Mouse (Mus musculus): ENCODE measurements around the gene Fzd7.

Gene Fzd7

GRCm38 (mm10) chr1:59472368-59473180, 9.7 kb upstream of the Fzd7 start:
- DNase-seq, result no peak

DNA sequence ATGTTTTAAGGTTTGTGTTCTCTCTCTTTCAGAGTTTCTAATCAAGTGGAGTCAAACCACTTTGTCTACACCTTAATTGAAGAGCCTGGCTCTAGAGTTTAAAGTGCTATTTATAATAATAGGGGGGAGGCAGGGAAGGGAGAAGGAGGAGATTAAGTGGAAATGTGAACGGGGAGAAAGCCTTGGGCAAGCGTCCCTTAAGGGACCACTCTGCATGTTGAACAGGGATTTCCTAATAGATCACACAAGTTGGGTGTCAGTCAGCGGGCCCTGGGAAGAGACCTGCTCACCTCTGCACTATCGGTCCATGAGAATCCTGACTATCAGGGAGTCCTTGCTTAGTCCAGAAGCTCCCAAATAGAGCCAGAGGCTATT, 9.1 kb upstream of the Fzd7 start:
- DNase-seq, result no peak

GRCm38 (mm10) chr1:59475618-59476017, 6.6 kb upstream of the Fzd7 start:
- no peak for DNase-seq

DNA sequence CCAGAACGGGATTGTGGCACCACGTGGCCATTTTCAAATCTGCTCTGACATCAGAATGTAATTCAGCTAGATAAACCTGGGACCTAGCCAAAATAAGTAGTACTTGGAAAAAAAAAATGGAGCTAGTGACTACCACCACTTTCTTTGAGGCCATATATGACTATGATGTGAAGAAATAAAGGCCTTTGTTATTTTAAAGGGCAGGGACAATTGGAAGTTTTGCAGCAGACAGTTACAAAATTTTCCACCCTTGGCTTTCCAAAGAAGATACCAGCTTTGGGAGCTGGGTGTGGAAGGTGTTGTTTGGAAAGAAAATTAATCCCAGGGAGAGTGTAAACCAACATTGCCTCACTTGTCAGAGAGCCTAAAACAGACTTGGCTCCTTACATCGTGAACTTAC, 3.3 kb upstream of the Fzd7 start:
- DNase-seq, result no peak

- DNase-seq, result peak in 1 of 2 experiments; percentile 5
These were observed 1.3 kb upstream of the Fzd7 start for GRCm38 (mm10) chr1:59480821-59481455.

GRCm38 (mm10) chr1:59481456-59482291, 550 bp upstream of the Fzd7 start:
- DNase-seq, result peak; percentile 81 to 83

DNA sequence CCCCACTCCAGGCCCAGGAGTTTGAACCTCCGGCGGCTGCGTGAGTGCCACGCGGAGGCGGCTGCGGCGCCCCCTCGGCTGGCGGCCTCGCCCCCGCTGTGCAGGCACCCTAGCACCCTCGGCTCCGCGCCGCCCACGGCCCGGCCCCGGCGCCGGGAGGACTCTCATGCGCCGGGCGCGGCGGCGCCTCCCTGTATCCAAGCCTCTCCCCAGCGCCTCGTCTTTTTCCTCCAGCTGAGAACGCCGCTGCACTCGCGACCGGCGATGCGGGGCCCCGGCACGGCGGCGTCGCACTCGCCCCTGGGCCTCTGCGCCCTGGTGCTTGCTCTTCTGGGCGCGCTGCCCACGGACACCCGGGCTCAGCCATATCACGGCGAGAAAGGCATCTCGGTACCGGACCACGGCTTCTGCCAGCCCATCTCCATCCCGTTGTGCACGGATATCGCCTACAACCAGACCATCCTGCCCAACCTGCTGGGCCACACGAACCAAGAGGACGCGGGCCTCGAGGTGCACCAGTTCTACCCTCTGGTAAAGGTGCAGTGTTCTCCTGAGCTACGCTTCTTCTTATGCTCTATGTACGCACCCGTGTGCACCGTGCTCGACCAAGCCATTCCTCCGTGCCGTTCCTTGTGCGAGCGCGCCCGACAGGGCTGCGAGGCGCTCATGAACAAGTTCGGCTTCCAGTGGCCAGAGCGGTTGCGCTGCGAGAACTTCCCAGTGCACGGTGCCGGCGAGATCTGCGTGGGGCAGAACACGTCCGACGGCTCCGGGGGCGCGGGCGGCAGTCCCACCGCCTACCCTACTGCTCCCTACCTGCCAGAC, 684 bp downstream of the Fzd7 start:
- peak; percentile 27 to 36 for DNase-seq

DNA sequence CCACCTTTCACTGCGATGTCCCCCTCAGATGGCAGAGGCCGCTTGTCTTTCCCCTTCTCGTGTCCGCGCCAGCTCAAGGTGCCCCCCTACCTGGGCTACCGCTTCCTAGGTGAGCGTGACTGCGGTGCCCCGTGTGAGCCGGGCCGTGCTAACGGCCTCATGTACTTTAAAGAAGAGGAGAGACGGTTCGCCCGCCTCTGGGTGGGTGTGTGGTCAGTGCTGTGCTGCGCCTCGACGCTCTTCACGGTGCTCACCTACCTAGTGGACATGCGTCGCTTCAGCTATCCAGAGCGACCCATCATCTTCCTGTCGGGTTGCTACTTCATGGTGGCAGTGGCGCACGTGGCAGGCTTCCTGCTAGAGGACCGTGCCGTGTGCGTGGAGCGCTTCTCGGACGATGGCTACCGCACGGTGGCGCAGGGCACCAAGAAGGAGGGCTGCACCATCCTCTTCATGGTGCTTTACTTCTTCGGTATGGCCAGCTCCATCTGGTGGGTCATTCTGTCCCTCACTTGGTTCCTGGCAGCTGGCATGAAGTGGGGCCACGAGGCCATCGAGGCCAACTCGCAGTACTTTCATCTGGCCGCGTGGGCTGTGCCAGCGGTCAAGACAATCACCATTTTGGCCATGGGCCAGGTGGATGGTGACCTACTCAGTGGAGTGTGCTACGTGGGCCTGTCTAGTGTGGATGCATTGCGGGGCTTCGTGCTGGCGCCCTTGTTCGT, 1.5 kb downstream of the Fzd7 start:
- DNase-seq, result peak; percentile 28 to 35

DNA sequence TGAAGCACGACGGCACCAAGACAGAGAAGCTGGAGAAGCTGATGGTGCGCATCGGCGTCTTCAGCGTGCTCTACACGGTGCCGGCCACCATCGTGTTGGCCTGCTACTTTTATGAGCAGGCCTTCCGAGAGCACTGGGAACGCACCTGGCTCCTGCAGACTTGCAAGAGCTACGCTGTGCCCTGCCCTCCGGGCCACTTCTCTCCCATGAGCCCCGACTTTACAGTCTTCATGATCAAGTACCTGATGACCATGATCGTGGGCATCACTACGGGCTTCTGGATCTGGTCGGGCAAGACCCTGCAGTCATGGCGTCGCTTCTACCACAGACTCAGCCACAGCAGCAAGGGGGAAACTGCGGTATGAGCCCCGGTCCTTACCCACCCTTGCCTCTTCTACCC, 2.1 kb downstream of the Fzd7 start:
- DNase-seq, result no peak

GRCm38 (mm10) chr1:59484791-59485785, 2.9 kb downstream of the Fzd7 start:
- no peak for DNase-seq

DNA sequence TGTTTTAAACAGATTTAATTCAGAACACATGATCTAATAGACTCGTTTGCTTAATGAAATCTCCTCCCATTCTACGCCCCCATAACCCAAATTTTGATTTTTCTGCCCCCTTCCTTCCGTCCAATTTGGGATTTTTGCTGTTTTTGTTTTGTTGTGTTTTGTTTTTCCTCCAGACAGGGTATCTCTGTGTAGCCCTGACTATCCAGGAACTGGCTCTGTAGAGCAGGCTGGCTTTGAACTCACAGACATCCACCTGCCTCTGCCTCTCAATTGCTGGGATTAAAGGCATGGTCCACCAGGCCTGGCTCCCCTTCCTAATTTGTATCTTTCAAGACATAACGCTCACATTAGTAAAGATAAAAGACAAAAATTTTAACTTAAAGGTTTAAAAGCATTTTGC, 3.6 kb downstream of the Fzd7 start:
- DNase-seq, result no peak

- DNase-seq, result no peak
These were observed 5.4 kb downstream of the Fzd7 start for GRCm38 (mm10) chr1:59487651-59488051.

GRCm38 (mm10) chr1:59488481-59488880, 6.3 kb downstream of the Fzd7 start:
- DNase-seq, result no peak

- no peak for DNase-seq
These were observed 6.8 kb downstream of the Fzd7 start for GRCm38 (mm10) chr1:59488991-59489390.

GRCm38 (mm10) chr1:59491517-59491916, 9.3 kb downstream of the Fzd7 start:
- DNase-seq, result no peak

- no peak for DNase-seq
These were observed 10.2 kb downstream of the Fzd7 start for GRCm38 (mm10) chr1:59492432-59492831.

DNA sequence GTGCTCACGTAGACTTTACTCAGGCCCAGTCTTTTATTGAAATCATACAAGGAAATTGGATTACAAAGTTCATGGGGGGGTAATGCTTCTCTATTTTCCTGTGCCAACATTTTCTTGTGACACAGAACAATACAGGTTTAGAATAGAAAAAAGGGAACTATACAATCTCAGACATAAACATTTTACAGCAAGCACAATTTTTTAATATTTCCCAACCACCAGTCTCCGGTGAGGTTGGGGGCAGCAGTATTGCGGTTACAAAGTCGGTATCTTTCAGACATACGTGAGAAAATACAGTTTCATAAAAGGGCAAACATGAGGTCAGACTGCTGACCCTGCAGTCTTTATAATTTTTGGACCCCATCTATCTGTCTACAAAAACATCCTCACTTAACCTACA, 13.7 kb downstream of the Fzd7 start:
- DNase-seq, result no peak

DNA sequence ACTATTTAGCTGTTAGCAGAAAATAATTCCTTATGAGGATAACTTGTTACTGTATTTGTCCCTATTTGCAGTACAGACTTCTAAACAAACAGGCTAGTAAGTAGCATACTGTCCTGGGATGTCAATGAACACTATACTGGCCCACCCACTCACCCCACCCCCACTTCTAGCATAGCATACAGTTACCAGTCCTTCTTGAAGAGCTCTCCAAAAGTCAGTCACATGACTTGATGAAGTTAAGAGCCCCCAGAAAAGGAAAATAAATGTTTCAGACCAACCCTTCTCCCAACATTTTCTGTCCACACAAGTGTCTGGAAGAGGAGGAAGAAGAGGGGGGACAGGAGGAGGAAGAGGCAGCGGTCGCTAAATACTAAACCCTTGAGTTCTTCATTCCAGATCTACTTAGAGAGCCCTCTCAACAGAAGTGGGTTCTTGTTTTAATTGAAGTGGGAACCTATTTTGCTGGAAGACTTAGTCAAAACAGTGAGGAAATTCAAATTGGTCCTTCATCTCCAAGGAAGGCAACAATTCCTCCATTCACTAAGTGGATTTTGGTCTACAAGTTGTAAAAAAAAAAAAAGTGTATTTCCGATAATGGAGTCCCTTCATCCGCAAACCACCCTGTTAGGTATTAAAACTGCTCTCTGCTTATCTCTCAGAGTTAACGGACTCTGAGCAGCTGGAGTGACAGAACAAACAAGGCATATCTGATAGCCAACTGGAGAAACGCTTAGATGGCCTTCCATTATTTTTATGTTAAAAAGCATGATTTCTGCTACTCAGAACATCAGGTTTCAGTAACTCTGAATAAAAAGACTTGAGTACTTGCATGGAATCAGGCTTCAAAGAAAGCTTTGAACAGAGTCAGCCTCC, 15.8 kb downstream of the Fzd7 start:
- no peak for DNase-seq

GRCm38 (mm10) chr1:59499327-59499726, 17.1 kb downstream of the Fzd7 start:
- DNase-seq, result no peak

- no peak for DNase-seq
These were observed 20.1 kb downstream of the Fzd7 start for GRCm38 (mm10) chr1:59502355-59502754.
